Mouse (Mus musculus) kidney, adult 2 months (tissue): ENCODE results near the gene Zkscan16.

ENCODE experiments used
- CTCF ChIP-seq: fragments of 200-500 bp; conservative IDR thresholded peaks from 2 replicates; pipeline ENCODE4 v1.5.1; 2011; ENCODE audit warnings: low read depth, mild to moderate bottlenecking, control low read depth, low read length, moderate library complexity, mixed read lengths; ENCODE audit not compliant: insufficient read depth, insufficient read length
- POLR2A ChIP-seq: fragments of 200-500 bp; IDR thresholded peaks from one replicate; pipeline ENCODE4 v1.6.1; 2011; ENCODE audit warnings: low read depth, low read length, control low read depth

- no peak for TF ChIP-seq POLR2A
- no peak for TF ChIP-seq CTCF
These were observed 60.4 kb downstream of the Zkscan16 start for GRCm38 (mm10) chr4:59003806-59004200.
